Mouse (Mus musculus) heart, postnatal 0 days (tissue): Measurements from ENCODE around the gene Bbip1. TPM values are rescaled to one million over a fixed set of nuclear protein-coding genes. Genes with fewer than 3 reads are reported as not detected.

Experiments
- ATAC-seq: fragments of 200-750 bp; cut with Nextera tagmentation; 2 replicates; pipeline ENCODE4 v1.8.0; 2017; ENCODE audit warnings: low read depth, moderate number of reproducible peaks, moderate library complexity; ENCODE audit not compliant: insufficient read depth
- DNase-seq: peaks from one replicate; pipeline ENCODE4 v3.0.0-alpha.2; 2016; ENCODE audit warnings: low spot score
- H3K27ac ChIP-seq: fragments of 300-500 bp; sonication (generic); 2 replicates; pipeline ENCODE4 v1.5.1; 2014; ENCODE audit warnings: low read depth, mild to moderate bottlenecking
- H3K27me3 ChIP-seq: fragments of 300-500 bp; sonication (generic); 2 replicates; pipeline ENCODE4 v1.6.1; 2014; ENCODE audit warnings: low read length, mixed read lengths; ENCODE audit not compliant: control insufficient read depth, insufficient read depth
- H3K36me3 ChIP-seq: fragments of 300-500 bp; sonication (generic); replicated peaks from 2 replicates; pipeline ENCODE4 v1.6.1; 2014; ENCODE audit warnings: low read length, mixed read lengths; ENCODE audit not compliant: control insufficient read depth, insufficient read depth
- H3K4me1 ChIP-seq: fragments of 300-500 bp; sonication (generic); 2 replicates; pipeline ENCODE4 v1.6.1; 2014; ENCODE audit warnings: antibody characterized with exemption; ENCODE audit not compliant: control insufficient read depth, insufficient read depth
- H3K4me2 ChIP-seq: fragments of 300-500 bp; sonication (generic); 2 replicates; pipeline ENCODE4 v1.6.1; 2014; ENCODE audit warnings: low read depth, mild to moderate bottlenecking, low read length, moderate library complexity
- H3K4me3 ChIP-seq: fragments of 300-500 bp; sonication (generic); 2 replicates; pipeline ENCODE4 v1.5.1; 2014; ENCODE audit warnings: low read depth, low read length
- H3K9ac ChIP-seq: fragments of 300-500 bp; sonication (generic); replicated peaks from 2 replicates; pipeline ENCODE4 v1.6.1; 2014; ENCODE audit warnings: low read depth, low read length, mixed read lengths
- H3K9me3 ChIP-seq: fragments of 300-500 bp; sonication (generic); replicated peaks from 2 replicates; pipeline ENCODE4 v1.6.1; 2016; ENCODE audit warnings: low read length; ENCODE audit not compliant: control insufficient read depth
- CTCF ChIP-seq: IDR thresholded peaks from 2 replicates; pipeline ENCODE4 v1.5.1; 2016; ENCODE audit warnings: antibody characterized with exemption, control low read depth, low read depth
- EP300 ChIP-seq: IDR thresholded peaks from 2 replicates; pipeline ENCODE4 v1.6.1; 2016; ENCODE audit warnings: antibody characterized with exemption, low read depth
- WGBS: fragments of 180-500 bp; shearing (Covaris S2); extraction: QIAGEN DNeasy Blood & Tissue Kit; methylation state at CpG from one replicate; pipeline ENCODE4 v1.1.7; 2014; 5-methylcytosine and 5-hydroxymethylcytosine counted together
- polyA plus RNA-seq: library from polyadenylated mRNA; unstranded; fragments of >200 nt; fragmentation: Nextera tagmentation; extraction: Ambion mirVana; gene quantifications from 2 replicates; pipeline ENCODE4 v1.2.1, GENCODE M21; 2015
- total RNA-seq: library from RNA; depleted of rRNA; stranded (reverse); fragments of >200 nt; gene quantifications from 2 replicates; pipeline ENCODE4 v1.2.3, GENCODE M21; 2014; ENCODE audit warnings: low replicate concordance; rRNA removed

Bbip1 gene
- 32.1 and 45.5 TPM in 2 replicates for total RNA-seq
- 74.2 and 78.3 TPM in 2 replicates for polyA plus RNA-seq

- no peaks in the 10 kb centered on the region for H3K36me3 ChIP-seq
- peak within 1 kb of the TSS; percentile 89 for H3K4me3 ChIP-seq
- under 1% methylated on average over 61 of the region's 62 CpGs for WGBS
- H3K9me3 ChIP-seq, result no peaks in the 10 kb centered on the region
- peak; percentile 100 for DNase-seq
- peaks cover 15% of the 10 kb centered on the region for H3K4me1 ChIP-seq
- peak within 1 kb of the TSS; percentile 96 for H3K27ac ChIP-seq
- H3K4me2 ChIP-seq, result peak within 1 kb of the TSS; percentile 83
- TF ChIP-seq EP300, result peak; percentile 95
- TF ChIP-seq CTCF, result no peak
- no peaks in the 10 kb centered on the region for H3K27me3 ChIP-seq
- peak; percentile 92 for ATAC-seq
- peak within 1 kb of the TSS; percentile 98 for H3K9ac ChIP-seq
Measured at GRCm38 (mm10) chr19:53943802-53944785, at the start of gene Bbip1, which contains the start of gene Shoc2. Bbip1 (minus strand) TSS chr19:53944627. Shoc2 (plus strand) TSS chr19:53944306.

GRCm38 (mm10) chr19:53993860-53994259 is 49.4 kb upstream of the Bbip1 start:
- TF ChIP-seq EP300 (no peak), CTCF (no peak)
- no peak for ATAC-seq
- H3K27ac ChIP-seq, result no peak overlapping the region
- WGBS, result 76% methylated on average over 3 of the region's 3 CpGs
- no peaks in the 10 kb centered on the region for H3K9me3 ChIP-seq
- no peak overlapping the region for H3K9ac ChIP-seq
- H3K27me3 ChIP-seq, result no peaks in the 10 kb centered on the region
- H3K4me3 ChIP-seq, result no peak overlapping the region
- DNase-seq, result no peak
- H3K4me2 ChIP-seq, result no peak overlapping the region
- peaks cover 2% of the 10 kb centered on the region; the same call in 1 of the 2 replicates for H3K36me3 ChIP-seq
- no peaks in the 10 kb centered on the region for H3K4me1 ChIP-seq

GRCm38 (mm10) chr19:53990538-53990937 is 46.1 kb upstream of the Bbip1 start:
- H3K4me3 ChIP-seq, result no peak overlapping the region

GRCm38 (mm10) chr19:53984628-53985027 is 40.2 kb upstream of the Bbip1 start:
- Histone ChIP-seq H3K9me3 (no peaks in the 10 kb centered on the region), H3K4me3 (no peak overlapping the region), H3K27ac (no peak overlapping the region), H3K9ac (no peak overlapping the region), H3K36me3 (peaks cover 13% of the 10 kb centered on the region; the same call in 1 of the 2 replicates), H3K27me3 (no peaks in the 10 kb centered on the region), H3K4me2 (no peak overlapping the region), H3K4me1 (no peaks in the 10 kb centered on the region)
- no peak for TF ChIP-seq EP300
- no peak for TF ChIP-seq CTCF
- DNase-seq (no peak), ATAC-seq (no peak)
- 89% methylated on average over 3 of the region's 3 CpGs for WGBS

More at GRCm38 (mm10) chr19:53990538-53990937, 46.1 kb upstream of the Bbip1 start:
- no peak for ATAC-seq
- DNase-seq, result no peak
- TF ChIP-seq EP300 (no peak), CTCF (no peak)
- no peaks in the 10 kb centered on the region for H3K27me3 ChIP-seq
- H3K4me1 ChIP-seq, result no peaks in the 10 kb centered on the region
- no peaks in the 10 kb centered on the region for H3K9me3 ChIP-seq
- H3K4me2 ChIP-seq, result no peak overlapping the region
- no peak overlapping the region for H3K27ac ChIP-seq
- 83% methylated on average over 2 of the region's 2 CpGs for WGBS
- H3K9ac ChIP-seq, result no peak overlapping the region
- H3K36me3 ChIP-seq, result peaks cover 13% of the 10 kb centered on the region; the same call in 1 of the 2 replicates

GRCm38 (mm10) chr19:53983336-53983735 is 38.9 kb upstream of the Bbip1 start:
- Histone ChIP-seq H3K4me1 (no peaks in the 10 kb centered on the region), H3K27ac (no peak overlapping the region), H3K4me2 (no peak overlapping the region), H3K4me3 (no peak overlapping the region), H3K27me3 (no peaks in the 10 kb centered on the region), H3K9me3 (no peaks in the 10 kb centered on the region), H3K36me3 (peaks cover 8% of the 10 kb centered on the region; the same call in 1 of the 2 replicates), H3K9ac (no peak overlapping the region)
- peak; percentile 25; the same call in 1 of the 2 replicates for TF ChIP-seq CTCF
- TF ChIP-seq EP300, result no peak
- no peak for DNase-seq
- WGBS, result 76% methylated on average over 1 of the region's 1 CpGs
- ATAC-seq, result no peak
